Mouse (Mus musculus): ENCODE results near the gene Ms4a13. TPM values are rescaled to one million over a fixed set of nuclear protein-coding genes. Genes with fewer than 3 reads are reported as not detected.

Gene Ms4a13
- total RNA-seq (2012; rRNA removed) (not detected in 2 replicates), polyA plus RNA-seq (2012; ENCODE audit: insufficient read depth in 1 of 2, insufficient read length in 2 of 2, low read depth in 1 of 2, low replicate concordance in 2 of 2, missing spikeins in 1 of 2) (not detected)

- H3K4me1 ChIP-seq (ENCODE audit: control insufficient read depth in 1 of 2, insufficient read depth in 2 of 2, low read length in 2 of 2): no peaks in the 10 kb centered on the region
- no peak for DNase-seq (ENCODE audit: low read depth, low spot score)
- H3K27ac ChIP-seq (ENCODE audit: control insufficient read depth, low read depth, low read length): no peak within 1 kb of the TSS
- H3K9ac ChIP-seq (ENCODE audit: control insufficient read depth, low read depth, low read length, poor library complexity, severe bottlenecking): no peak within 1 kb of the TSS
- H3K27me3 ChIP-seq (ENCODE audit: control insufficient read depth in 1 of 2, insufficient read depth in 2 of 2, low read length in 2 of 2): no peaks in the 10 kb centered on the region; a peak in 1 of 4 replicates
- H3K36me3 ChIP-seq (ENCODE audit: control insufficient read depth in 1 of 2, insufficient read depth in 2 of 2, low read length in 2 of 2): no peaks in the 10 kb centered on the region
- no peaks in the 10 kb centered on the region for H3K9me3 ChIP-seq (replicated peaks; ENCODE audit: insufficient read depth, low read length)
- no peaks in the 10 kb centered on the region for H3K79me2 ChIP-seq (ENCODE audit: control insufficient read depth, insufficient read depth, low read length, poor library complexity)
- no peak for TF ChIP-seq MYB (IDR thresholded peaks at IDR 0.05; ENCODE audit: low read depth, low read length)
- TF ChIP-seq CHD1 (IDR thresholded peaks at IDR 0.05; ENCODE audit: low read depth, low read length): no peak
- TF ChIP-seq TBP (IDR thresholded peaks at IDR 0.05; ENCODE audit: low read depth, low read length): no peak
- no peak for TF ChIP-seq POLR2A (IDR thresholded peaks at IDR 0.05; ENCODE audit: control insufficient read depth in 1 of 2, insufficient read depth in 1 of 2, low read depth in 1 of 2, low read length in 2 of 2, poor library complexity in 1 of 2)
- no peak for TF ChIP-seq NELFE (IDR thresholded peaks at IDR 0.05; ENCODE audit: low read depth, low read length)
- no peak for TF ChIP-seq GATA1 (IDR thresholded peaks at IDR 0.05; ENCODE audit: low read depth, low read length)
- TF ChIP-seq ZC3H11A (IDR thresholded peaks at IDR 0.05; ENCODE audit: low read depth, low read length): no peak
- TF ChIP-seq MYC (IDR thresholded peaks at IDR 0.05; ENCODE audit: low read depth, low read length): no peak
- TF ChIP-seq TCF12 (IDR thresholded peaks at IDR 0.05; ENCODE audit: low read depth, low read length): no peak
- no peak for TF ChIP-seq POLR2AphosphoS5 (IDR thresholded peaks at IDR 0.05; ENCODE audit: borderline replicate concordance, low read depth, low read length)
- no peak for TF ChIP-seq POLR2AphosphoS2 (IDR thresholded peaks at IDR 0.05; ENCODE audit: low read length)
- TF ChIP-seq JUND (IDR thresholded peaks at IDR 0.05; ENCODE audit: low read depth, low read length): no peak
- TF ChIP-seq CHD2 (IDR thresholded peaks at IDR 0.05; ENCODE audit: low read length): no peak
- TF ChIP-seq CTCF (IDR thresholded peaks at IDR 0.05 in 2 of 3, conservative IDR thresholded peaks at IDR 0.05 in 1 of 3; ENCODE audit: control insufficient read depth in 1 of 3, insufficient read depth in 1 of 3, low read depth in 2 of 3, low read length in 3 of 3, poor library complexity in 1 of 3, severe bottlenecking in 1 of 3): no peak
- TF ChIP-seq MAFK (IDR thresholded peaks at IDR 0.05; ENCODE audit: borderline replicate concordance, low read depth, low read length): no peak
- no peak for TF ChIP-seq USF2 (IDR thresholded peaks at IDR 0.05; ENCODE audit: borderline replicate concordance in 1 of 2, insufficient read depth in 1 of 2, low read depth in 1 of 2, low read length in 2 of 2)
- no peak for TF ChIP-seq RAD21 (IDR thresholded peaks at IDR 0.05; ENCODE audit: low read depth, low read length)
- no peak for TF ChIP-seq MEF2A (IDR thresholded peaks at IDR 0.05; ENCODE audit: extremely low read depth, insufficient replicate concordance, low read depth, low read length, poor library complexity, severe bottlenecking)
- no peak for TF ChIP-seq BHLHE40 (IDR thresholded peaks at IDR 0.05; ENCODE audit: borderline replicate concordance, low read depth, low read length)
- no peak within 1 kb of the TSS for H3K4me3 ChIP-seq (ENCODE audit: control insufficient read depth in 1 of 2, insufficient read depth in 1 of 2, low read depth in 2 of 2, low read length in 2 of 2)
Observed at GRCm38 (mm10) chr19:11196546-11196945, at the start of gene Ms4a13. Gene Ms4a13 (minus strand): TSS chr19:11196737.

- Histone ChIP-seq H3K36me3 (ENCODE audit: control insufficient read depth in 1 of 2, insufficient read depth in 2 of 2, low read length in 2 of 2) (no peaks in the 10 kb centered on the region), H3K9ac (ENCODE audit: control insufficient read depth, low read depth, low read length, poor library complexity, severe bottlenecking) (no peak overlapping the region), H3K9me3 (replicated peaks; ENCODE audit: insufficient read depth, low read length) (no peaks in the 10 kb centered on the region), H3K79me2 (ENCODE audit: control insufficient read depth, insufficient read depth, low read length, poor library complexity) (no peaks in the 10 kb centered on the region), H3K27ac (ENCODE audit: control insufficient read depth, low read depth, low read length) (no peak overlapping the region), H3K27me3 (ENCODE audit: control insufficient read depth in 1 of 2, insufficient read depth in 2 of 2, low read length in 2 of 2) (no peaks in the 10 kb centered on the region), H3K4me1 (ENCODE audit: control insufficient read depth in 1 of 2, insufficient read depth in 2 of 2, low read length in 2 of 2) (no peaks in the 10 kb centered on the region), H3K4me3 (ENCODE audit: control insufficient read depth in 1 of 2, insufficient read depth in 1 of 2, low read depth in 2 of 2, low read length in 2 of 2) (no peak overlapping the region)
- no peak for DNase-seq (ENCODE audit: low read depth, low spot score)
- TF ChIP-seq CTCF (IDR thresholded peaks at IDR 0.05 in 2 of 3, conservative IDR thresholded peaks at IDR 0.05 in 1 of 3; ENCODE audit: control insufficient read depth in 1 of 3, insufficient read depth in 1 of 3, low read depth in 2 of 3, low read length in 3 of 3, poor library complexity in 1 of 3, severe bottlenecking in 1 of 3) (no peak), POLR2A (IDR thresholded peaks at IDR 0.05; ENCODE audit: control insufficient read depth in 1 of 2, insufficient read depth in 1 of 2, low read depth in 1 of 2, low read length in 2 of 2, poor library complexity in 1 of 2) (no peak), MEF2A (IDR thresholded peaks at IDR 0.05; ENCODE audit: extremely low read depth, insufficient replicate concordance, low read depth, low read length, poor library complexity, severe bottlenecking) (no peak), ELF1 (IDR thresholded peaks at IDR 0.05; ENCODE audit: low read depth, low read length) (no peak), E2F4 (IDR thresholded peaks at IDR 0.05; ENCODE audit: borderline replicate concordance, low read depth, low read length) (no peak)
Observed at GRCm38 (mm10) chr19:11244230-11244629, 47.7 kb upstream of the Ms4a13 start.

Measured in MEL (cell line).